Mouse (Mus musculus): Measurements from ENCODE around the gene Synpo2. TPM values are rescaled to one million over a fixed set of nuclear protein-coding genes. Genes with fewer than 3 reads are reported as not detected.
A peak's percentile ranks its signal among the peaks of the same experiment; 100 is the strongest.
"Not testable (repeated sequence)": the region's sequence is repeated elsewhere in the genome, so short reads cannot be mapped to it uniquely, and the experiment has no call there.

Gene Synpo2
- polyA plus RNA-seq, 1 experiment from 2014 or later, result 8.3 TPM

DNA sequence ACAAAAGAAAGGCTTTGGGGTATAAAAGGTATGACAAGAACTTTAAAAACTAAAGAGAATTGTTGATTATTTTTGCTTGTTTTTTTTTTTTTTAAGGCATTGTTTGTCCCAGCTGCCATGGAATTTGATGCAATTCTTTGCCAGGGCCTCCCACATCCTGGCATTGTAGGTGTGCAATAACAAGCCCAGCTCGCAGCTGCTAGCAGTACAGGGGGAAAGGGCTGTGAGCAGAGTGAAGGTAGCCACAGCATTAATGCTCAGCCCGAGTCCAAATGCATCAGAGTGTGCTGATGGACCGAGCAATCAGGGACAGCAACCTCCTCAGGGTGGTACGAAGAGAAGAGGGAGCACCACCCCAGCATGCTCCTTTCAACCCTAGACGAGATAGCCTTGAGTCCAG, 96.3 kb downstream of the Synpo2 start:
- no peak for ATAC-seq (ENCODE audit: low FRiP score, low TSS enrichment)
- Histone ChIP-seq H3K36me3 (ENCODE audit: control insufficient read depth, insufficient read depth, low read length) (no peaks in the 10 kb centered on the region), H3K27me3 (ENCODE audit: control insufficient read depth, insufficient read depth, low read length) (no peaks in the 10 kb centered on the region), H3K9ac (ENCODE audit: low read depth, low read length) (no peak overlapping the region), H3K27ac (ENCODE audit: low read depth, low read length) (no peak overlapping the region), H3K4me1 (ENCODE audit: control insufficient read depth, insufficient read depth, low read length) (no peaks in the 10 kb centered on the region), H3K4me2 (replicated peaks; ENCODE audit: low read depth, low read length) (no peak overlapping the region), H3K4me3 (ENCODE audit: low read length) (no peak overlapping the region), H3K9me3 (ENCODE audit: control insufficient read depth, low read length) (no peaks in the 10 kb centered on the region)
- 68% methylated on average over 5 of the region's 5 CpGs for WGBS

GRCm38 (mm10) chr3:123138274-123139003, 97.5 kb downstream of the Synpo2 start:
- Histone ChIP-seq H3K9me3 (ENCODE audit: control insufficient read depth, low read length) (no peaks in the 10 kb centered on the region), H3K36me3 (ENCODE audit: control insufficient read depth, insufficient read depth, low read length) (no peaks in the 10 kb centered on the region), H3K27ac (ENCODE audit: low read depth, low read length) (peak overlapping the region; percentile 47; the same call in 1 of the 2 replicates), H3K27me3 (ENCODE audit: control insufficient read depth, insufficient read depth, low read length) (no peaks in the 10 kb centered on the region), H3K4me1 (ENCODE audit: control insufficient read depth, insufficient read depth, low read length) (no peaks in the 10 kb centered on the region), H3K4me3 (ENCODE audit: low read length) (no peak overlapping the region), H3K9ac (ENCODE audit: low read depth, low read length) (no peak overlapping the region), H3K4me2 (replicated peaks; ENCODE audit: low read depth, low read length) (no peak overlapping the region)
- 54% methylated on average over 6 of the region's 6 CpGs for WGBS
- no peak for ATAC-seq (ENCODE audit: low FRiP score, low TSS enrichment)

- no peaks in the 10 kb centered on the region for H3K9me3 ChIP-seq (ENCODE audit: control insufficient read depth, low read length)
- no peaks in the 10 kb centered on the region for H3K36me3 ChIP-seq (ENCODE audit: control insufficient read depth, insufficient read depth, low read length)
- WGBS, result 66% methylated on average over 2 of the region's 2 CpGs
- no peaks in the 10 kb centered on the region for H3K27me3 ChIP-seq (ENCODE audit: control insufficient read depth, insufficient read depth, low read length)
- no peak overlapping the region for H3K9ac ChIP-seq (ENCODE audit: low read depth, low read length)
- no peak overlapping the region for H3K27ac ChIP-seq (ENCODE audit: low read depth, low read length)
- no peak overlapping the region for H3K4me3 ChIP-seq (ENCODE audit: low read length)
- no peak overlapping the region for H3K4me2 ChIP-seq (replicated peaks; ENCODE audit: low read depth, low read length)
- no peak for ATAC-seq (ENCODE audit: low FRiP score, low TSS enrichment)
- peaks cover 3% of the 10 kb centered on the region; the same call in 1 of the 2 replicates for H3K4me1 ChIP-seq (ENCODE audit: control insufficient read depth, insufficient read depth, low read length)
Measured at GRCm38 (mm10) chr3:123132101-123132500, 103.8 kb downstream of the Synpo2 start.

- Histone ChIP-seq H3K4me3 (ENCODE audit: low read length) (no peak overlapping the region), H3K36me3 (ENCODE audit: control insufficient read depth, insufficient read depth, low read length) (no peaks in the 10 kb centered on the region), H3K27ac (ENCODE audit: low read depth, low read length) (no peak overlapping the region), H3K4me1 (ENCODE audit: control insufficient read depth, insufficient read depth, low read length) (peaks cover 3% of the 10 kb centered on the region; the same call in 1 of the 2 replicates), H3K4me2 (replicated peaks; ENCODE audit: low read depth, low read length) (no peak overlapping the region), H3K27me3 (ENCODE audit: control insufficient read depth, insufficient read depth, low read length) (no peaks in the 10 kb centered on the region), H3K9me3 (ENCODE audit: control insufficient read depth, low read length) (no peaks in the 10 kb centered on the region), H3K9ac (ENCODE audit: low read depth, low read length) (no peak overlapping the region)
- no peak for ATAC-seq (ENCODE audit: low FRiP score, low TSS enrichment)
- 88% methylated on average over 6 of the region's 6 CpGs for WGBS
Measured at GRCm38 (mm10) chr3:123131151-123131756, 104.7 kb downstream of the Synpo2 start.

DNA sequence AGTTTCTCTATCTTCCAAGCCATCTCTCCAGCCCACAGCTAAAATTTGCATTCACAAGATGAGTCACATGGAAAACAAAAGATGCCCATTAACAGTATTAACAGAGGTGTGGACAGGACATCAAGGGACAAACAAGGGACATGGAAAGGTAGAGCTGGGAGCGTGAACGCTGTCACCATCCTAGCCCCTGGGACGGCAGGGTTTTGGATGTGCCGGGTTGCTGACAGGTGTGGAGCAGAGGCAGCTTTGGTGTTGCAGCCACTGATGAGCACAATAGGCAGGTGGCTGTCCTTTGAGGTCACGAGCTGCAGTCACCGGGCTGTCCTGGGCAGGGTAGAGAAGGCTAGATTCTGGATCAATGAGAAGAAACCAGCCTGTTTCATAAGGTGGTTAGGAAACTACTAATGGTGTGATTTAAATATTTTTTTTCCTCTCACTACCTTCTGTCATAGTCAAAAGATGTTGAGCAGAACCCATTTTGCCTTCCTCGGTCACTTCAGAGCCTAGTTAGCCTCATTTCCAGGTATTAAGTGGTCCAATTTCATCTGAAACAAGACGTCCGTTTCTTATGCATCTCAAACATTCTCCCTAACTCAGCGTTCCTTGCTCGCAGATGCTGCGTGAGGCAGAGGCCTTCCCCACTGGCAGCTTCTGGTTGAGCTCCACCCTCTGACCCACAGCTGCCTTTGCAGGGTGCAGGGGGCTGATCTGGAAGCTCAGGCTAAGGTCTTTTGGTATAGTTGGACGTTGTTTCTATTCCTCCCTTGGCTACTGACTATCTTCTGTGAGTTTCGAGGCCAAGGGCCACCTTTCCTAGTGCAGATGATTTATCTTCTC, 105.4 kb downstream of the Synpo2 start:
- peaks cover 3% of the 10 kb centered on the region; the same call in 1 of the 2 replicates for H3K4me1 ChIP-seq (ENCODE audit: control insufficient read depth, insufficient read depth, low read length)
- no peak overlapping the region for H3K9ac ChIP-seq (ENCODE audit: low read depth, low read length)
- ATAC-seq (ENCODE audit: low FRiP score, low TSS enrichment), result no peak
- 77% methylated on average over 14 of the region's 14 CpGs for WGBS
- H3K9me3 ChIP-seq (ENCODE audit: control insufficient read depth, low read length), result no peaks in the 10 kb centered on the region
- H3K36me3 ChIP-seq (ENCODE audit: control insufficient read depth, insufficient read depth, low read length), result no peaks in the 10 kb centered on the region
- no peaks in the 10 kb centered on the region for H3K27me3 ChIP-seq (ENCODE audit: control insufficient read depth, insufficient read depth, low read length)
- H3K4me3 ChIP-seq (ENCODE audit: low read length), result no peak overlapping the region
- H3K4me2 ChIP-seq (replicated peaks; ENCODE audit: low read depth, low read length), result no peak overlapping the region
- H3K27ac ChIP-seq (ENCODE audit: low read depth, low read length), result no peak overlapping the region

GRCm38 (mm10) chr3:123128781-123129180, 107.2 kb downstream of the Synpo2 start:
- no peak for ATAC-seq (ENCODE audit: low FRiP score, low TSS enrichment)
- WGBS, result 85% methylated on average over 8 of the region's 8 CpGs
- no peaks in the 10 kb centered on the region for H3K9me3 ChIP-seq (ENCODE audit: control insufficient read depth, low read length)

GRCm38 (mm10) chr3:123128091-123128490, 107.9 kb downstream of the Synpo2 start:
- Histone ChIP-seq H3K27me3 (ENCODE audit: control insufficient read depth, insufficient read depth, low read length) (no peaks in the 10 kb centered on the region), H3K4me1 (ENCODE audit: control insufficient read depth, insufficient read depth, low read length) (peaks cover 3% of the 10 kb centered on the region; the same call in 1 of the 2 replicates), H3K27ac (ENCODE audit: low read depth, low read length) (no peak overlapping the region), H3K9me3 (ENCODE audit: control insufficient read depth, low read length) (no peaks in the 10 kb centered on the region), H3K36me3 (ENCODE audit: control insufficient read depth, insufficient read depth, low read length) (no peaks in the 10 kb centered on the region), H3K9ac (ENCODE audit: low read depth, low read length) (no peak overlapping the region), H3K4me2 (replicated peaks; ENCODE audit: low read depth, low read length) (no peak overlapping the region), H3K4me3 (ENCODE audit: low read length) (no peak overlapping the region)
- no peak for ATAC-seq (ENCODE audit: low FRiP score, low TSS enrichment)
- WGBS, result 51% methylated on average over 7 of the region's 7 CpGs

More at GRCm38 (mm10) chr3:123128781-123129180, 107.2 kb downstream of the Synpo2 start:
- Histone ChIP-seq H3K9ac (ENCODE audit: low read depth, low read length) (no peak overlapping the region), H3K4me1 (ENCODE audit: control insufficient read depth, insufficient read depth, low read length) (peaks cover 3% of the 10 kb centered on the region; the same call in 1 of the 2 replicates), H3K36me3 (ENCODE audit: control insufficient read depth, insufficient read depth, low read length) (no peaks in the 10 kb centered on the region), H3K4me2 (replicated peaks; ENCODE audit: low read depth, low read length) (no peak overlapping the region), H3K27ac (ENCODE audit: low read depth, low read length) (no peak overlapping the region), H3K4me3 (ENCODE audit: low read length) (no peak overlapping the region), H3K27me3 (ENCODE audit: control insufficient read depth, insufficient read depth, low read length) (no peaks in the 10 kb centered on the region)

GRCm38 (mm10) chr3:123126741-123127140, 109.2 kb downstream of the Synpo2 start:
- ATAC-seq (ENCODE audit: low FRiP score, low TSS enrichment); H3K36me3 ChIP-seq (ENCODE audit: control insufficient read depth, insufficient read depth, low read length); H3K27me3 ChIP-seq (ENCODE audit: control insufficient read depth, insufficient read depth, low read length); H3K27ac ChIP-seq (ENCODE audit: low read depth, low read length); H3K4me1 ChIP-seq (ENCODE audit: control insufficient read depth, insufficient read depth, low read length); H3K4me3 ChIP-seq (ENCODE audit: low read length); H3K9me3 ChIP-seq (ENCODE audit: control insufficient read depth, low read length); H3K9ac ChIP-seq (ENCODE audit: low read depth, low read length); H3K4me2 ChIP-seq (replicated peaks; ENCODE audit: low read depth, low read length): not testable (repeated sequence)
- 93% methylated on average over 4 of the region's 4 CpGs for WGBS
